Mouse (Mus musculus): Measurements from ENCODE around the gene Agtrap. TPM values are rescaled to one million over a fixed set of nuclear protein-coding genes. Genes with fewer than 3 reads are reported as not detected.
A peak's percentile ranks its signal among the peaks of the same experiment; 100 is the strongest.
"Not testable (repeated sequence)": the region's sequence is repeated elsewhere in the genome, so short reads cannot be mapped to it uniquely, and the experiment has no call there.

The Agtrap gene
- polyA plus RNA-seq, 1 experiment from 2014 or later = 4.7 TPM

DNA sequence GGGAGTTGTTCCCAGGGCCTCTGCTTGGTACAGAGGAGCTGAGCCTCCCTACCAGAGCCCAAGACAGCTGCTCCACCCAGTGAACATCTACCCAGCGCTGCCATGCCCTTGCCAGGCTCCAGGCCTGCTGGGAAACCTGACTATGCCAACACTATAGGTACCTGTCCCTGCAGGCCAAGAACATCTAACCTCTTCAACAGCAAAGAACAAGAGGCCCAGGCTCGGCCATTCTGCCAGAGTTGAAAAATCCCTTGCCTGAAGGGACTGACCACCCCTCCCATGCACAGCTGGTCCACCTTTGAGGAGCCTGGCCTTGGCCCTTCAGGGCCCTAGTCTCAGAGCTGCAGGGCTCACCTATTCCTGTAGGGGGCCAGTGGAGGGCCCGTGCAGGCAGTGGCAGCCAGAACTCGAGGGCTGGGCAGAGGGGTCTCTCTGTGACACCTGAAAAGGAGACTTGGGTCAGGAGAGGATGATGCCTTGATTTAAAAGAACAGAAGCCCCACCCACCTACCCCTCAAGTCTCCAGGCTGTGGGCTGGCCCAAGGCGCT is 30.1 kb downstream of the Agtrap start:
- no peak for ATAC-seq
- Histone ChIP-seq H3K9ac (replicated peaks; ENCODE audit: low read depth, low read length) (no peak overlapping the region), H3K9me3 (ENCODE audit: control insufficient read depth, low read length) (no peaks in the 10 kb centered on the region), H3K27ac (ENCODE audit: low read length) (no peak overlapping the region), H3K36me3 (ENCODE audit: control insufficient read depth, insufficient read depth) (peaks cover 15% of the 10 kb centered on the region), H3K4me3 (replicated peaks; ENCODE audit: low read length) (no peak overlapping the region), H3K27me3 (replicated peaks; ENCODE audit: control insufficient read depth, insufficient read depth, low read length) (no peaks in the 10 kb centered on the region), H3K4me1 (replicated peaks; ENCODE audit: control insufficient read depth, insufficient read depth, low read length) (peaks cover 6% of the 10 kb centered on the region; the same call in 1 of the 2 replicates), H3K4me2 (ENCODE audit: low read length) (no peak overlapping the region)
- WGBS = 66% methylated on average over 5 of the region's 5 CpGs

DNA sequence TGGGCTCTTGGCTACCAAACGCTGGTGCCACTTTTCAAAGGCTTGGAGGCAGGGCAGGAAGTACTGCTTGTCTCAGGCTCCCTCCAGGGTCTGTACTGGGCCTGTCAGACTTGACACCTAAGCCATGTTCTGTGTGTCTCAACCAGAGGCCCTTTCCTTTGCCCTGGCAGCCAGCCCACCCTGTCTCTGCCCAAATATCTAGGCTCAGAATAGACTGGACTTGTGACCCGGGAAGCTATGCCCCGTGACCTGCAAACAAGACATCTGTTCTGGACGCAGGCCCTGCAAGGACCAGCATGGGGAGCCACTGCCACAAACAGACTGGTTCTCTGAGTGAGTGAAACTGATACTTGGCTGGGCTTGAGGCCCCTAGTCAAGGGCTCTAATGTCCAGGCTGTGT is 31.0 kb downstream of the Agtrap start:
- Histone ChIP-seq H3K4me1 (replicated peaks; ENCODE audit: control insufficient read depth, insufficient read depth, low read length) (peaks cover 6% of the 10 kb centered on the region; the same call in 1 of the 2 replicates), H3K27ac (ENCODE audit: low read length) (no peak overlapping the region), H3K36me3 (ENCODE audit: control insufficient read depth, insufficient read depth) (peaks cover 15% of the 10 kb centered on the region), H3K4me2 (ENCODE audit: low read length) (no peak overlapping the region), H3K9ac (replicated peaks; ENCODE audit: low read depth, low read length) (no peak overlapping the region), H3K4me3 (replicated peaks; ENCODE audit: low read length) (no peak overlapping the region), H3K27me3 (replicated peaks; ENCODE audit: control insufficient read depth, insufficient read depth, low read length) (no peaks in the 10 kb centered on the region), H3K9me3 (ENCODE audit: control insufficient read depth, low read length) (no peaks in the 10 kb centered on the region)
- WGBS = 92% methylated on average over 4 of the region's 4 CpGs
- no peak for ATAC-seq

DNA sequence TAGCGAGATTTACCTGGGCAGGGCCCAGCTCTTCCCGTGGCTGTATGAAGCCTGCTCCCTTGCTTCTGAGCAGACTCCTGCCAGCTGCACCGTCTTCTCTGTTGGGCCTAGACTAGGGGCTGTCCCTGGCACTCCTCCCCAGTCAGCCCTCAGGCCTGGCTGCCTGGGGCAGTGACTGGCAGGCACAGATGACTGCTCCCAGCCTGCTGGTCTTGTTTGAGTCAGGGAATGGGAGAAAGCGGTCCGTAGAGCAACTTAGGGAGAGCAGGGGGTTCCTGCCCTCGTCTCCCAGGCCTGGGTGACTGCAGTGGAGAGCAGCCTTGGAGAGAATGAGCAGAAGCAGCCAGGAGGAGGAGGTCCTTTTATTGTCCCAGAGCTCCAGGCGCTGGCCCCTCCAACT is 31.6 kb downstream of the Agtrap start:
- no peak overlapping the region for H3K4me2 ChIP-seq (ENCODE audit: low read length)
- H3K4me3 ChIP-seq (replicated peaks; ENCODE audit: low read length) = no peak overlapping the region
- peaks cover 15% of the 10 kb centered on the region for H3K36me3 ChIP-seq (ENCODE audit: control insufficient read depth, insufficient read depth)
- no peaks in the 10 kb centered on the region for H3K27me3 ChIP-seq (replicated peaks; ENCODE audit: control insufficient read depth, insufficient read depth, low read length)
- H3K4me1 ChIP-seq (replicated peaks; ENCODE audit: control insufficient read depth, insufficient read depth, low read length) = peaks cover 6% of the 10 kb centered on the region; the same call in 1 of the 2 replicates
- H3K27ac ChIP-seq (ENCODE audit: low read length) = no peak overlapping the region
- no peak for ATAC-seq
- 83% methylated on average over 7 of the region's 7 CpGs for WGBS
- H3K9me3 ChIP-seq (ENCODE audit: control insufficient read depth, low read length) = no peaks in the 10 kb centered on the region
- no peak overlapping the region for H3K9ac ChIP-seq (replicated peaks; ENCODE audit: low read depth, low read length)

DNA sequence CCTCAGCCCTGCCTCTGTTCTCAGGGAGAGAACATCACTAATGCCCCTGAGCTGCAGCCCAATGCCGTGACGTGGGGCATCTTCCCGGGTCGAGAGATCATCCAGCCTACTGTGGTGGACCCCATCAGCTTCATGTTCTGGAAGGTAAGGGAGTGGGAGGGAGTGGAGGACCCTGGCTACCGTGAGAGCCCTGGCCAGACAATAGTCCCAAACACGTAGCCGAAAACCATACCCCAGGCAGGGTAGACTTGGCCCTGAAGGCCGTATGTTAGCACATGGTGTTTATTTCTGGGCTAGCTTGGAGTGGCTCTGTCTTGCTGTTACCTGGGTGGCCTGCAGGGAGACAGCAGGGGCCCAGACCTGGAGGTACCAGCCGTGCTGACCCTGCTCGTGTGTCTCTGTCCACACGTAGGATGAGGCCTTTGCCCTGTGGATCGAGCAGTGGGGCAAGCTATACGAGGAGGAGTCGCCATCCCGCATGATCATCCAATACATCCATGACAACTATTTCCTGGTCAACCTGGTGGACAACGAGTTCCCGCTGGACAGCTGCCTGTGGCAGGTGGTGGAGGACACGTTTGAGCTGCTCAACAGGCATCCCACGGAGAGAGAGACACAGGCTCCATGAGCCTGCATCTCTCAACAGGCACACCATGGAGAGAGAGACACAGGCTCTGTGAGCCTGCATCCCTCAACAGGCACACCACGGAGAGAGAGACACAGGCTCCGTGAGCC is 32.7 kb downstream of the Agtrap start:
- no peaks in the 10 kb centered on the region for H3K27me3 ChIP-seq (replicated peaks; ENCODE audit: control insufficient read depth, insufficient read depth, low read length)
- 93% methylated on average over 21 of the region's 21 CpGs for WGBS
- H3K4me2 ChIP-seq (ENCODE audit: low read length) = no peak overlapping the region
- H3K9ac ChIP-seq (replicated peaks; ENCODE audit: low read depth, low read length) = no peak overlapping the region
- no peak overlapping the region for H3K27ac ChIP-seq (ENCODE audit: low read length)
- ATAC-seq = no peak
- no peak overlapping the region for H3K4me3 ChIP-seq (replicated peaks; ENCODE audit: low read length)
- H3K9me3 ChIP-seq (ENCODE audit: control insufficient read depth, low read length) = no peaks in the 10 kb centered on the region
- H3K4me1 ChIP-seq (replicated peaks; ENCODE audit: control insufficient read depth, insufficient read depth, low read length) = peaks cover 6% of the 10 kb centered on the region; the same call in 1 of the 2 replicates
- H3K36me3 ChIP-seq (ENCODE audit: control insufficient read depth, insufficient read depth) = peaks cover 16% of the 10 kb centered on the region

DNA sequence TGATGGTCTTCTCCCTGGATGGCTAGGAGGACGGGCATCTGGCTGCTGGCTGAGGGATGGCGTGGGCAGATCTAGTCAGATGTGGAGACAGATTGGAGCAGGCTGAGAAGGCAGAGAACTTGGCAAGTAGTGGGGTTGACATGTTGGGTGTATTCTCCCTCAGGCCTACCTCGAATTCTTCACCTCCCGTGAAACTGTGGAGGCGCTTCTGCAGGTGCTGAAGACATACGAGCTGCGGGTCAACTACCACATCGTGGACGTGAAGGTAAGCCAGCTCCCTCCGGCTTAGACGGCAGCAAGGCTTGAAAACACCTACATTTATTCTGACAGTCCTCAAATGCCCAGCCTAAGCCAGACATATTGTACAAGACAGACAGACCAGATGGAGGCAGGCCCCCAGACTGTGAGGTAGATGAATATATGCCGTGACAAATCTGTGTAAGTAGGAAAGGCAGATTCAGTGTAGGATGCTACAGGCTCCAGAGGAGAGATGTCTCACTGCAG is 34.4 kb downstream of the Agtrap start:
- WGBS = 80% methylated on average over 12 of the region's 12 CpGs
- ATAC-seq = peak; percentile 58; the same call in 1 of the 2 replicates
- peaks cover 6% of the 10 kb centered on the region; the same call in 1 of the 2 replicates for H3K4me1 ChIP-seq (replicated peaks; ENCODE audit: control insufficient read depth, insufficient read depth, low read length)

DNA sequence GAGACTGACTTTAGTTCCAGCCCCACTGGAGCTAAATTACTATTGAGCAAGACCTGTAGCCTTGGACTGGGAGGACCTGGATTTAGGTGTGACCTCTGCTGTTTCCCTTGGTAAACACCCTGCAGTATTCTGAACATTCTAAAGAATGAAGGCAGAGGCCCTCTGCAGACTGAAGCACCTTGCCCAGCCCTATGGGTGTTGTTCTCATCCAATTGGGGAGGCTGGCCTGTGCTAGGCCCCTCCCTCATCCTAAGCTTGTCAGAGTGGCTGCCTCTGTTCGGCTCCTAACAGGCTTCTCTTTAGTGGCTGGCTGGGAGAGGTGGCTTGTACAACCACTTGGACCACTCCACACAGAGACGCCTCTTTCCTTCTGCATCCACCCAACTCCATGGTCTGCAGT is 34.9 kb downstream of the Agtrap start:
- no peaks in the 10 kb centered on the region for H3K27me3 ChIP-seq (replicated peaks; ENCODE audit: control insufficient read depth, insufficient read depth, low read length)
- no peaks in the 10 kb centered on the region for H3K9me3 ChIP-seq (ENCODE audit: control insufficient read depth, low read length)
- H3K9ac ChIP-seq (replicated peaks; ENCODE audit: low read depth, low read length) = no peak overlapping the region
- no peak overlapping the region for H3K4me3 ChIP-seq (replicated peaks; ENCODE audit: low read length)
- H3K4me1 ChIP-seq (replicated peaks; ENCODE audit: control insufficient read depth, insufficient read depth, low read length) = peaks cover 4% of the 10 kb centered on the region; the same call in 1 of the 2 replicates
- H3K27ac ChIP-seq (ENCODE audit: low read length) = no peak overlapping the region
- 55% methylated on average over 2 of the region's 2 CpGs for WGBS
- H3K36me3 ChIP-seq (ENCODE audit: control insufficient read depth, insufficient read depth) = peaks cover 21% of the 10 kb centered on the region
- H3K4me2 ChIP-seq (ENCODE audit: low read length) = no peak overlapping the region
- ATAC-seq = no peak

More for the DNA sequence above, 34.4 kb downstream of the Agtrap start:
- no peak overlapping the region for H3K9ac ChIP-seq (replicated peaks; ENCODE audit: low read depth, low read length)
- H3K36me3 ChIP-seq (ENCODE audit: control insufficient read depth, insufficient read depth) = peaks cover 17% of the 10 kb centered on the region
- H3K27me3 ChIP-seq (replicated peaks; ENCODE audit: control insufficient read depth, insufficient read depth, low read length) = no peaks in the 10 kb centered on the region
- peak overlapping the region; percentile 45 for H3K27ac ChIP-seq (ENCODE audit: low read length)
- no peak overlapping the region for H3K4me2 ChIP-seq (ENCODE audit: low read length)
- no peaks in the 10 kb centered on the region for H3K9me3 ChIP-seq (ENCODE audit: control insufficient read depth, low read length)
- H3K4me3 ChIP-seq (replicated peaks; ENCODE audit: low read length) = no peak overlapping the region

DNA sequence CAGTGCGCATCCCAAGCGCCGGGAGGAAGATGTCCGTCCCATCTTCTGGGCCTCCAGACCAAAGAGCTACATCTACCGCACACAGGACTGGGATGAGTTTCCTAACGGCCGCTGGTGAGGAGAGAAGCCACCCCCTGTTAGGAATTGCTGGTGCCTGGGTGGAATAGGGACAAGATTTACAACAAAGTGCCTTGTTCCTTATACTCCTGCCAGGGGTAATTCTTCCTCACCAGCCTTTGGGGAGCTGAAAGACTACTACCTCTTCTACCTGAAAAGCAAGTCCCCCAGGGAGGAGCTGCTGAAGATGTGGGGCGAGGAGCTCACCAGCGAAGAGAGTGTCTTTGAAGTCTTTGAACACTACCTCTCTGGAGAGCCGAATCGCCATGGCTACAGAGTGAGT is 35.9 kb downstream of the Agtrap start:
- no peak overlapping the region for H3K4me3 ChIP-seq (replicated peaks; ENCODE audit: low read length)
- peaks cover 17% of the 10 kb centered on the region for H3K36me3 ChIP-seq (ENCODE audit: control insufficient read depth, insufficient read depth)
- H3K27ac ChIP-seq (ENCODE audit: low read length) = no peak overlapping the region
- H3K4me2 ChIP-seq (ENCODE audit: low read length) = no peak overlapping the region
- no peak for ATAC-seq
- H3K9me3 ChIP-seq (ENCODE audit: control insufficient read depth, low read length) = no peaks in the 10 kb centered on the region
- H3K9ac ChIP-seq (replicated peaks; ENCODE audit: low read depth, low read length) = no peak overlapping the region
- 81% methylated on average over 11 of the region's 11 CpGs for WGBS
- no peaks in the 10 kb centered on the region for H3K27me3 ChIP-seq (replicated peaks; ENCODE audit: control insufficient read depth, insufficient read depth, low read length)
- peaks cover 4% of the 10 kb centered on the region; the same call in 1 of the 2 replicates for H3K4me1 ChIP-seq (replicated peaks; ENCODE audit: control insufficient read depth, insufficient read depth, low read length)

DNA sequence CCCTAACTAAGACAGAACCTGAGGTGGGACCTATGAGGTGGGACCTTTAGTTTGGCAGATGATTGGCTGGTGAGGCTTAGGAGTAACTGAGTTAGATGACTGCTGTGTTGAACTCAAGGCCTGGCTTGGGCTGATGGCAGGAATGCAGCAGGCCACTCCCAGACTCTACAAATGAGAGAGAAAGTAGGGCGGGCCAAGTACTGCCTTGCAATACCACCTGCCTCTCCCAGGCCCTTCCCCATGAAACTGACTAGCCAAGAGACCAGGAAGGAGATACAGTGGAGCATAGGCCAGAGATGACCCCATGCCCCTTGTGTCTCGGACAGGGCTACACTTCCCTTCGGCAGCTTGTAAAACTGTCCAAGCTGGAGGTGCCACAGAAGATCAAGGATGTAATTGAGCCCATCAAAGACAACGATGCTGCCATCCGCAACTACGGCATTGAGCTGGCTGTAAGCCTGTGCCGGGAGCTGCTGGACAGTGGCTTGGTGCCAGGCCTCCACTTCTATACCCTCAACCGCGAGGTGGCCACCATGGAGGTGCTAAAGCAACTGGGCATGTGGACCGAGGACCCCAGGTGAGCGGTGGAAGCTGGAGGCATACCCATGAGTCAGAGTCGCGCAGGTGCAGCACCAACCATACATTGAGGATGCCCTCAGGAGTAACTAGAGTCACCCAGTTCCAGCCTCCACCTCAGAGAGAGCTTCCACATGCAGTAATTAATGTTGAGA is 36.6 kb downstream of the Agtrap start:
- H3K4me2 ChIP-seq (ENCODE audit: low read length) = no peak overlapping the region
- WGBS = 95% methylated on average over 13 of the region's 13 CpGs
- no peak for ATAC-seq

DNA sequence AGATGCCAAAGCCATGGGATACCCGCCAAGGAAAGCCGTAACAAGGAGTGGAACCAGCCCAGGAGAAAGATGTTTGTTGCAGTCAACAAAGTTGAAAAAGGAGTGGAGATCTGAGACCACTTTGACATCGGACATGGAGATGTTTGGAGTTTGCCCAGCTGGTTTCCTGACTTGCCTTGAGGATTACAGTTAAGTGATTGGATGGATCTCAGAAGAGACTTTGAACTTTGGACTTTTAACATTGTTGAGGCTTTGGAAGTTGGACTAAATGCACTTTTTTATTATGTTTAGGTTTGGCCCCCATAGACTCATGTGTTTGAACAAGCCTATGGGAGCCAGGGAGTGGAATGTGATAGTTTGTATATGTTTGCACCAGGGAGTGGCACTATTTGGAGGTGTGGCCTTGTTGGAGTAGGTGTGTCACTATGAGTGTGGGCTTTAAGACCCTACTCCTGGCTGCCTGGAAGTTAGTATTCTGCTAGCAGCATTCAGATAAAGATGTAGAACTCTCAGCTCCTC is 37.4 kb downstream of the Agtrap start:
- H3K4me1 ChIP-seq (replicated peaks; ENCODE audit: control insufficient read depth, insufficient read depth, low read length); H3K9ac ChIP-seq (replicated peaks; ENCODE audit: low read depth, low read length); H3K27me3 ChIP-seq (replicated peaks; ENCODE audit: control insufficient read depth, insufficient read depth, low read length); H3K4me3 ChIP-seq (replicated peaks; ENCODE audit: low read length); H3K4me2 ChIP-seq (ENCODE audit: low read length); H3K9me3 ChIP-seq (ENCODE audit: control insufficient read depth, low read length); H3K27ac ChIP-seq (ENCODE audit: low read length); ATAC-seq: not testable (repeated sequence)
- H3K36me3 ChIP-seq (ENCODE audit: control insufficient read depth, insufficient read depth) = peaks cover 14% of the 10 kb centered on the region
- 94% methylated on average over 3 of the region's 3 CpGs for WGBS

More for the DNA sequence above, 36.6 kb downstream of the Agtrap start:
- H3K27ac ChIP-seq (ENCODE audit: low read length) = no peak overlapping the region
- peaks cover 4% of the 10 kb centered on the region; the same call in 1 of the 2 replicates for H3K4me1 ChIP-seq (replicated peaks; ENCODE audit: control insufficient read depth, insufficient read depth, low read length)
- H3K9ac ChIP-seq (replicated peaks; ENCODE audit: low read depth, low read length) = no peak overlapping the region
- no peaks in the 10 kb centered on the region for H3K27me3 ChIP-seq (replicated peaks; ENCODE audit: control insufficient read depth, insufficient read depth, low read length)
- H3K36me3 ChIP-seq (ENCODE audit: control insufficient read depth, insufficient read depth) = peaks cover 15% of the 10 kb centered on the region
- H3K4me3 ChIP-seq (replicated peaks; ENCODE audit: low read length) = no peak overlapping the region
- no peaks in the 10 kb centered on the region for H3K9me3 ChIP-seq (ENCODE audit: control insufficient read depth, low read length)
